Mouse (Mus musculus): ENCODE measurements around the gene Parp14. TPM values are rescaled to one million over a fixed set of nuclear protein-coding genes. Genes with fewer than 3 reads are reported as not detected.
"Not testable (repeated sequence)": the region's sequence is repeated elsewhere in the genome, so short reads cannot be mapped to it uniquely, and the experiment has no call there.

Gene Parp14
- 41.3 to 81.6 TPM (median 50.3 TPM) in 3 replicates for total RNA-seq (2017)

GRCm38 (mm10) chr16:35871048-35871851 is at the start of gene Parp14:
TSS of gene Parp14 (minus strand) at chr16:35871544.
- peak; percentile 40; the same call in 1 of the 2 replicates for ATAC-seq (replicated peaks; ENCODE audit: insufficient number of reproducible peaks, low FRiP score, low TSS enrichment, poor library complexity, severe bottlenecking)

- 0 out of 2 replicates have a peak, but pooled peaks have one; percentile 43 for ATAC-seq (replicated peaks; ENCODE audit: insufficient number of reproducible peaks, low FRiP score, low TSS enrichment, poor library complexity, severe bottlenecking)
Observed at GRCm38 (mm10) chr16:35918721-35919543, 47.6 kb upstream of the Parp14 start.

GRCm38 (mm10) chr16:35914301-35914700 is 43.0 kb upstream of the Parp14 start:
- no peak for ATAC-seq (replicated peaks; ENCODE audit: insufficient number of reproducible peaks, low FRiP score, low TSS enrichment, poor library complexity, severe bottlenecking)

- ATAC-seq (replicated peaks; ENCODE audit: insufficient number of reproducible peaks, low FRiP score, low TSS enrichment, poor library complexity, severe bottlenecking), result 0 out of 2 replicates have a peak, but pooled peaks have one; percentile 40
Observed at GRCm38 (mm10) chr16:35913526-35913925, 42.2 kb upstream of the Parp14 start.

GRCm38 (mm10) chr16:35911449-35911848 is 40.1 kb upstream of the Parp14 start:
- ATAC-seq (replicated peaks; ENCODE audit: insufficient number of reproducible peaks, low FRiP score, low TSS enrichment, poor library complexity, severe bottlenecking), result no peak

GRCm38 (mm10) chr16:35907432-35908201 is 36.3 kb upstream of the Parp14 start:
- peak; percentile 41; the same call in 1 of the 2 replicates for ATAC-seq (replicated peaks; ENCODE audit: insufficient number of reproducible peaks, low FRiP score, low TSS enrichment, poor library complexity, severe bottlenecking)

GRCm38 (mm10) chr16:35906887-35907286 is 35.5 kb upstream of the Parp14 start:
- ATAC-seq (replicated peaks; ENCODE audit: insufficient number of reproducible peaks, low FRiP score, low TSS enrichment, poor library complexity, severe bottlenecking), result no peak

- ATAC-seq (replicated peaks; ENCODE audit: insufficient number of reproducible peaks, low FRiP score, low TSS enrichment, poor library complexity, severe bottlenecking), result no peak
Observed at GRCm38 (mm10) chr16:35905819-35906485, 34.6 kb upstream of the Parp14 start.

- ATAC-seq (replicated peaks; ENCODE audit: insufficient number of reproducible peaks, low FRiP score, low TSS enrichment, poor library complexity, severe bottlenecking), result no peak
Observed at GRCm38 (mm10) chr16:35905355-35905754, 34.0 kb upstream of the Parp14 start.

GRCm38 (mm10) chr16:35904121-35904736 is 32.9 kb upstream of the Parp14 start:
- ATAC-seq (replicated peaks; ENCODE audit: insufficient number of reproducible peaks, low FRiP score, low TSS enrichment, poor library complexity, severe bottlenecking), result peak; percentile 58; the same call in 1 of the 2 replicates

GRCm38 (mm10) chr16:35903014-35903640 is 31.8 kb upstream of the Parp14 start:
- peak; percentile 77 for ATAC-seq (replicated peaks; ENCODE audit: insufficient number of reproducible peaks, low FRiP score, low TSS enrichment, poor library complexity, severe bottlenecking)

- ATAC-seq (replicated peaks; ENCODE audit: insufficient number of reproducible peaks, low FRiP score, low TSS enrichment, poor library complexity, severe bottlenecking), result no peak
Observed at GRCm38 (mm10) chr16:35900541-35900940, 29.2 kb upstream of the Parp14 start.

- no peak for ATAC-seq (replicated peaks; ENCODE audit: insufficient number of reproducible peaks, low FRiP score, low TSS enrichment, poor library complexity, severe bottlenecking)
Observed at GRCm38 (mm10) chr16:35894997-35895396, 23.7 kb upstream of the Parp14 start.

GRCm38 (mm10) chr16:35891603-35892002 is 20.3 kb upstream of the Parp14 start:
- not testable (repeated sequence) for ATAC-seq (replicated peaks; ENCODE audit: insufficient number of reproducible peaks, low FRiP score, low TSS enrichment, poor library complexity, severe bottlenecking)

- ATAC-seq (replicated peaks; ENCODE audit: insufficient number of reproducible peaks, low FRiP score, low TSS enrichment, poor library complexity, severe bottlenecking), result no peak
Observed at GRCm38 (mm10) chr16:35890645-35891044, 19.3 kb upstream of the Parp14 start.

- ATAC-seq (replicated peaks; ENCODE audit: insufficient number of reproducible peaks, low FRiP score, low TSS enrichment, poor library complexity, severe bottlenecking), result no peak
Observed at GRCm38 (mm10) chr16:35888910-35889309, 17.6 kb upstream of the Parp14 start.

GRCm38 (mm10) chr16:35888174-35888573 is 16.8 kb upstream of the Parp14 start:
- ATAC-seq (replicated peaks; ENCODE audit: insufficient number of reproducible peaks, low FRiP score, low TSS enrichment, poor library complexity, severe bottlenecking), result peak; percentile 97
